Mouse (Mus musculus) kidney, adult 2 months (tissue): Measurements from ENCODE around the gene Tmem246. TPM values are rescaled to one million over a fixed set of nuclear protein-coding genes. Genes with fewer than 3 reads are reported as not detected.

Source experiments
- DNase-seq: peaks from one replicate; pipeline ENCODE4 v3.0.0; 2021
- H3K27ac ChIP-seq: fragments of 200-500 bp; 2 replicates; pipeline ENCODE4 v1.5.1; 2012; ENCODE audit warnings: low read depth, low read length, control low read depth, inconsistent platforms; ENCODE audit not compliant: insufficient read depth
- H3K27me3 ChIP-seq: fragments of 200-500 bp; replicated peaks from 2 replicates; pipeline ENCODE4 v1.6.1; 2012; ENCODE audit warnings: mild to moderate bottlenecking, moderate library complexity, low read length, inconsistent platforms; ENCODE audit not compliant: control insufficient read depth, insufficient read depth
- H3K36me3 ChIP-seq: fragments of 200-500 bp; 2 replicates; pipeline ENCODE4 v1.6.1; 2012; ENCODE audit warnings: mild to moderate bottlenecking, moderate library complexity, low read length, inconsistent platforms; ENCODE audit not compliant: control insufficient read depth, insufficient read depth
- H3K4me1 ChIP-seq: fragments of 200-500 bp; 2 replicates; pipeline ENCODE4 v1.6.1; 2011; ENCODE audit warnings: low read length; ENCODE audit not compliant: control insufficient read depth, insufficient read depth
- H3K4me3 ChIP-seq: fragments of 200-500 bp; 2 replicates; pipeline ENCODE4 v1.5.1; 2011; ENCODE audit warnings: mild to moderate bottlenecking, low read depth, low read length, control low read depth; ENCODE audit not compliant: insufficient read depth
- CTCF ChIP-seq: fragments of 200-500 bp; conservative IDR thresholded peaks from 2 replicates; pipeline ENCODE4 v1.5.1; 2011; ENCODE audit warnings: low read depth, mild to moderate bottlenecking, control low read depth, low read length, moderate library complexity, mixed read lengths; ENCODE audit not compliant: insufficient read depth, insufficient read length
- POLR2A ChIP-seq: fragments of 200-500 bp; IDR thresholded peaks from one replicate; pipeline ENCODE4 v1.6.1; 2011; ENCODE audit warnings: low read depth, low read length, control low read depth
- WGBS: fragments of 180-500 bp; shearing (Covaris S2); methylation state at CpG from one replicate; pipeline ENCODE4 v1.1.7; 2018; 5-methylcytosine and 5-hydroxymethylcytosine counted together
- polyA plus RNA-seq: library from polyadenylated mRNA; depleted of rRNA; stranded (reverse); fragments of >200 nt; gene quantifications from 2 replicates; pipeline ENCODE4 v1.2.3, GENCODE M21; 2012; rRNA removed

The Tmem246 gene
- polyA plus RNA-seq, 1 experiment = 35.8 TPM

DNA sequence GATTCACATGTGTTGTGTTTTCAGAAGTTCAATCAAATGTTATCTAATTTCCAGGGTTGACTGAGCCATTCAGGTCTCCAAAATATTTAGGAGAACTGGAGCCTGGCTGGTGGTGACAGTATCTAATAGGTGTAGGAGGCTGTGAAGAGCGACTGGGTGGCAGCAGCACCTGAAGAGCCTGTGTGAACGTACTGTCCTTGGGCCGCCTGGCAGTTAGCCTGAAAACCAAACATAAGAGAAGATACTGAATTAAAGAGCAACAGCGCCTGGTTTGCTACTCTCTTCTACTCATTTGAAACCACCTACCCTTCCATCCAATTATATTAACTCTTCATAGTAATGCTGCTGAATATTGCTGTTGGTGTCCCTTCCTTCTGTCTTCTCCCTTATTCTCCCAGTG is 61.0 kb downstream of the Tmem246 start:
- Histone ChIP-seq H3K36me3 (peaks cover 20% of the 10 kb centered on the region; the same call in 1 of the 2 replicates), H3K27me3 (no peaks in the 10 kb centered on the region), H3K4me3 (no peak overlapping the region), H3K27ac (no peak overlapping the region), H3K4me1 (no peaks in the 10 kb centered on the region)
- TF ChIP-seq CTCF (no peak), POLR2A (no peak)
- 72% methylated on average over 4 of the region's 4 CpGs for WGBS
- DNase-seq = no peak

DNA sequence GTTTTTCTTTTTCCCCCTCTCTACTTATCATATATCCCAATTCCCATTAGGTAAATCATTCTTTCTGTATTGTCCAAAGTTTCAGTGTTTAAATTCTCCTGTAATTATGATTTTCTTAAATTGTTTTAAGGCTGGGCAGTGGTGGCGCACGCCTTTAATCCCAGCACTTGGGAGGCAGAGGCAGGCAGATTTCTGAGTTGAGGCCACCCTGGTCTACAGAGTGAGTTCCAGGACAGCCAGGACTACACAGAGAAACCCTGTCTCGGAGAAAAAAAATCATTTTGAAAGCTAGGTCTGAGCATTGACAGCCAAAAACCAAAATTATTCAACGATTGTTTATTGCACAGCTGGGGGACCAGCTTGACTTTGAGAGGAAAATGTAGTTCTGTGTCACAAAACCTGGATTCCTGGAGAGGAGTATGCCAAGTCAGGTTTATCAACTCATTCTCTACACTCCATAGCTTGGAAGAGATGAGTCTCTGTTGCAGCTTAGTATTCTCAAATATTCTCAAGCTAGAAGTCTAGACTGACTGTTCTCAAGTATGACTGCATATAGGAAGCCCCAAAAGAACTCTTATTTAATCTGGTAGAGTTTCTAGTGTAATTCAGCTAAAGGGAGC is 61.9 kb downstream of the Tmem246 start:
- no peaks in the 10 kb centered on the region for H3K4me1 ChIP-seq
- no peaks in the 10 kb centered on the region for H3K27me3 ChIP-seq
- 77% methylated on average over 4 of the region's 4 CpGs for WGBS
- no peak overlapping the region for H3K4me3 ChIP-seq
- no peak overlapping the region for H3K27ac ChIP-seq
- peaks cover 20% of the 10 kb centered on the region; the same call in 1 of the 2 replicates for H3K36me3 ChIP-seq
- TF ChIP-seq POLR2A (no peak), CTCF (no peak)
- DNase-seq = no peak

DNA sequence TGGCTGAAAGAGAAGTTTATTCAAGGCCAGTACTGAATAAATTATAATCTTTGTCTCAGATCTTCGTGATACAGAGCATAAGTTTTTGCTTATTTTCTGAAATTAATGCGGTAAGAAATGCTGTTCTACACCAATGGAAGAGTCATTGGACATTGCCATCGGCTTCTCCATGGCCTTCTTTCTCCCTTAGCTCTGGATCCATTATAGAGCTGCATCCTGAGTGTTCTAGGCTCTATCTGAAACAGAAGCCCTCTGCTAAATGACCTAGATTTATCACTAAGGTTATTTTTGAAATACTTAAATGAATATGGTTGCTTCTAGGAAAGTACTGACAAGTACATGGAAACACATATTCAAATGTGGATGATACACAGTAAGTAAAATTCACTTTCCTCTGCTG is 62.6 kb downstream of the Tmem246 start:
- TF ChIP-seq CTCF (no peak), POLR2A (no peak)
- Histone ChIP-seq H3K27me3 (no peaks in the 10 kb centered on the region), H3K4me1 (no peaks in the 10 kb centered on the region), H3K27ac (no peak overlapping the region), H3K36me3 (peaks cover 21% of the 10 kb centered on the region; the same call in 1 of the 2 replicates), H3K4me3 (no peak overlapping the region)
- DNase-seq = no peak
- WGBS = 56% methylated on average over 3 of the region's 3 CpGs

Other genes starting within 250 kb of the Tmem246 start
- gene Acnat2, start 189.7 kb downstream of the Tmem246 start, polyA plus RNA-seq = 69.7 and 73.4 TPM in 2 replicates
- 41.7 and 46.9 TPM in 2 replicates for gene Acnat1, start 124.0 kb downstream of the Tmem246 start, polyA plus RNA-seq
- 4.4 and 5.7 TPM in 2 replicates for gene Baat, start 91.3 kb downstream of the Tmem246 start, polyA plus RNA-seq
- gene Mrpl50, start 76.8 kb downstream of the Tmem246 start, polyA plus RNA-seq = 14.7 and 21.2 TPM in 2 replicates
- gene Zfp189, start 76.7 kb downstream of the Tmem246 start, polyA plus RNA-seq = 2.0 and 2.5 TPM in 2 replicates
- 4,876 and 5,164 TPM in 2 replicates for gene Aldob, start 48.3 kb downstream of the Tmem246 start, polyA plus RNA-seq
- gene Rnf20, start 34.1 kb upstream of the Tmem246 start, polyA plus RNA-seq = 14.1 and 15.3 TPM in 2 replicates
- 0.02 TPM in 1 of 2 replicates, not detected in the other for gene Ppp3r2, start 84.1 kb upstream of the Tmem246 start, polyA plus RNA-seq
- 0.14 and 0.20 TPM in 2 replicates for gene Grin3a, start 247.9 kb upstream of the Tmem246 start, polyA plus RNA-seq